Comparison of ENCODE assay signal across 9 mouse cellular contexts in the genomic region with DNA sequence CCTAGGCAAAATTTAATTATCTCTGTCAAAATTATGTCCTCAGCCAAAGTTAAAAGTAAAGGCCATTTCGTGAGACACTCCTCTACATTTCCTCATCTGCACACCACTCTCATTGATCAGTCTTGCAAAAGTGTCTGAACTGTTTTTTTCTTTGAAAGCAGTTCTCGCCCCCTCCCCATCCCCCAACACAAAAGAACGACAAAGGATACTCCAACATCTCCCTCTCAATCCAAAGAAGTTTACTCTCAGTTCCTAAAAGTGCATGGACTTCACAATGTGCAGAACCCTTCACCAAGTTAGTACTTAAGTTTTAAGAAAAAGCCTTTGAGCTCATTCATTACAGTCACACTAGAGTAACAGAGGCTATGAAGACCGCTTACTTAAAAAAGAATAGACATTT. TPM values are rescaled to one million over a fixed set of nuclear protein-coding genes. Genes with fewer than 3 reads are reported as not detected.
DNase-seq lines count a peak whose midpoint lies in the region; ATAC-seq lines count a peak whose summit lies in the region.
"Had no signal": no experiment of that assay in that cellular context is flagged by ENCODE, and none has a peak within 500 bp of the region (broad histone marks: within the 10 kb centered on the region; RNA-seq: fewer than 3 reads in every experiment).

No protein-coding gene starts in this region.

- intact Hi-C loops in heart, postnatal 25 days (cut with DNase I), result no loop called here

- 57% methylated on average over 4 of the region's 4 CpGs for WGBS in heart, embryonic 12.5 days
- WGBS in hindbrain, embryonic 14.5 days, result 10% methylated on average over 4 of the region's 4 CpGs
- WGBS in midbrain, embryonic 13.5 days, result 5% methylated on average over 4 of the region's 4 CpGs

- H3K9ac ChIP-seq in heart, embryonic 12.5 days, result no peak overlapping the region
- H3K9ac ChIP-seq in hindbrain, embryonic 14.5 days, result peak overlapping the region; percentile 60
- peak overlapping the region; percentile 69 for H3K9ac ChIP-seq in midbrain, embryonic 13.5 days (replicated peaks)

- peaks cover 5% of the 10 kb centered on the region for H3K4me1 ChIP-seq in heart, embryonic 12.5 days (replicated peaks)
- H3K4me1 ChIP-seq in hindbrain, embryonic 14.5 days (replicated peaks; ENCODE audit: control insufficient read depth, insufficient read depth, low read length), result peaks cover 9% of the 10 kb centered on the region; the same call in 1 of the 2 replicates
- peaks cover 39% of the 10 kb centered on the region for H3K4me1 ChIP-seq in midbrain, embryonic 13.5 days (replicated peaks)

- no peak for ATAC-seq in heart, embryonic 12.5 days (ENCODE audit: insufficient number of reproducible peaks, low FRiP score)
- no peak for ATAC-seq in hindbrain, embryonic 14.5 days (ENCODE audit: low FRiP score)
- ATAC-seq in midbrain, embryonic 13.5 days, result no peak

- no peak overlapping the region for H3K4me3 ChIP-seq in heart, embryonic 12.5 days
- peak overlapping the region; percentile 50 for H3K4me3 ChIP-seq in hindbrain, embryonic 14.5 days (replicated peaks; ENCODE audit: low read length)
- H3K4me3 ChIP-seq in midbrain, embryonic 13.5 days (replicated peaks), result peak overlapping the region; percentile 55

- DNase-seq in heart, postnatal 25 days (ENCODE audit: low spot score), result no peak
- DNase-seq in embryo, embryonic 11 days, result peak; percentile 55
- DNase-seq in hindbrain, embryonic 14.5 days (ENCODE audit: low spot score), result no peak
- DNase-seq in frontal cortex, postnatal 14 days (ENCODE audit: low spot score in 2 of 2), result no peak
- no peak for DNase-seq in adrenal gland, postnatal 25 days
- DNase-seq in kidney, postnatal 36 days, result no peak

- peak overlapping the region; percentile 25 for H3K4me2 ChIP-seq in heart, embryonic 12.5 days
- peak overlapping the region; percentile 84 for H3K4me2 ChIP-seq in hindbrain, embryonic 14.5 days (replicated peaks)
- peak overlapping the region; percentile 81 for H3K4me2 ChIP-seq in midbrain, embryonic 13.5 days (replicated peaks)

- no peak overlapping the region for H3K27ac ChIP-seq in heart, embryonic 12.5 days (ENCODE audit: poor library complexity, severe bottlenecking)
- no peak overlapping the region for H3K27ac ChIP-seq in hindbrain, embryonic 14.5 days
- H3K27ac ChIP-seq in midbrain, embryonic 13.5 days, result peak overlapping the region; percentile 87; the same call in 1 of the 2 replicates

- no peaks in the 10 kb centered on the region for H3K9me3 ChIP-seq in heart, embryonic 12.5 days (replicated peaks)
- H3K9me3 ChIP-seq in hindbrain, embryonic 14.5 days (ENCODE audit: control insufficient read depth, low read length), result no peaks in the 10 kb centered on the region
- H3K9me3 ChIP-seq in midbrain, embryonic 13.5 days, result no peaks in the 10 kb centered on the region

- H3K27me3 ChIP-seq in heart, embryonic 12.5 days (replicated peaks), result no peaks in the 10 kb centered on the region
- no peaks in the 10 kb centered on the region for H3K27me3 ChIP-seq in hindbrain, embryonic 14.5 days (ENCODE audit: control insufficient read depth, insufficient read depth, low read length)
- H3K27me3 ChIP-seq in midbrain, embryonic 13.5 days, result no peaks in the 10 kb centered on the region; the same call in 1 of the 2 replicates

- no peaks in the 10 kb centered on the region for H3K36me3 ChIP-seq in heart, embryonic 12.5 days
- no peaks in the 10 kb centered on the region for H3K36me3 ChIP-seq in hindbrain, embryonic 14.5 days (replicated peaks; ENCODE audit: control insufficient read depth, insufficient read depth)
- no peaks in the 10 kb centered on the region for H3K36me3 ChIP-seq in midbrain, embryonic 13.5 days

RNA-seq across cellular contexts. Expression of gene Abcd2, which starts 1.6 kb away (rescaled TPM):
- polyA plus RNA-seq in heart, embryonic 12.5 days (2016; fragmentation: Nextera tagmentation; extraction: Ambion mirVana), result 0.92 and 1.1 TPM in 2 replicates
- total RNA-seq in heart, postnatal 25 days (2021), result 1 to 10 TPM; 5.4 to 5.8 TPM
- 7.0 and 7.6 TPM in 2 replicates for polyA plus RNA-seq in hindbrain, embryonic 14.5 days (2014; fragmentation: Nextera tagmentation; extraction: Ambion mirVana)
- 18.6 and 18.8 TPM in 2 replicates for polyA plus RNA-seq in midbrain, embryonic 13.5 days (2015; fragmentation: Nextera tagmentation; extraction: Ambion mirVana)
- 8.7 and 10.5 TPM in 2 replicates for total RNA-seq in adrenal gland, postnatal 25 days (2021)

RNA-seq across cellular contexts. Expression of gene CN725425, which starts 9.3 kb away (rescaled TPM):
- not detected in 2 replicates for polyA plus RNA-seq in heart, embryonic 12.5 days (2016; fragmentation: Nextera tagmentation; extraction: Ambion mirVana)
- total RNA-seq in heart, postnatal 25 days (2021), result under 1 TPM; 0.42 to 0.62 TPM
- 0.14 TPM in 1 of 2 replicates, not detected in the other for polyA plus RNA-seq in hindbrain, embryonic 14.5 days (2014; fragmentation: Nextera tagmentation; extraction: Ambion mirVana)
- not detected in 2 replicates for polyA plus RNA-seq in midbrain, embryonic 13.5 days (2015; fragmentation: Nextera tagmentation; extraction: Ambion mirVana)
- not detected in 2 replicates for total RNA-seq in adrenal gland, postnatal 25 days (2021)
- total RNA-seq: left cerebral cortex, postnatal 25 days had no signal

Comparison
In these comparisons a context has a peak if more than half of its experiments do, and no peak if none do; other contexts are left out.
1. H3K4me2 ChIP-seq: peak in every context shown above with its lines; median percentile 84 in hindbrain, embryonic 14.5 days; 81 in midbrain, embryonic 13.5 days; 25 in heart, embryonic 12.5 days.